Mouse (Mus musculus) spleen, adult 2 months (tissue): ENCODE measurements around the gene Apba2. TPM values are rescaled to one million over a fixed set of nuclear protein-coding genes. Genes with fewer than 3 reads are reported as not detected.

Experiments used
- DNase-seq, 2 experiments: peaks; one replicate each; pipeline versions ENCODE4 v3.0.0 to v3.0.0-alpha.2; 2012 to 2021; ENCODE audit warnings: low spot score in 2 of 2, low read depth in 1 of 2
- H3K27ac ChIP-seq: fragments of 200-500 bp; 2 replicates; pipeline ENCODE4 v1.5.1; 2012; ENCODE audit warnings: low read length, inconsistent platforms; ENCODE audit not compliant: insufficient read depth
- H3K27me3 ChIP-seq: fragments of 200-500 bp; 2 replicates; pipeline ENCODE4 v1.6.1; 2012; ENCODE audit warnings: mild to moderate bottlenecking, moderate library complexity, low read length, inconsistent platforms; ENCODE audit not compliant: control insufficient read depth, insufficient read depth
- H3K36me3 ChIP-seq: fragments of 200-500 bp; 2 replicates; pipeline ENCODE4 v1.6.1; 2012; ENCODE audit warnings: mild to moderate bottlenecking, low read length, inconsistent platforms; ENCODE audit not compliant: control insufficient read depth, insufficient read depth
- H3K4me1 ChIP-seq: fragments of 200-500 bp; 2 replicates; pipeline ENCODE4 v1.6.1; 2011; ENCODE audit warnings: inconsistent platforms; ENCODE audit not compliant: control insufficient read depth, insufficient read depth, insufficient read length
- H3K4me3 ChIP-seq: fragments of 200-500 bp; 2 replicates; pipeline ENCODE4 v1.5.1; 2011; ENCODE audit warnings: mild to moderate bottlenecking, inconsistent platforms; ENCODE audit not compliant: insufficient read depth, insufficient read length; ENCODE audit errors: extremely low read depth
- CTCF ChIP-seq: fragments of 200-500 bp; IDR thresholded peaks from 2 replicates; pipeline ENCODE4 v1.5.1; 2011; ENCODE audit warnings: mild to moderate bottlenecking, inconsistent platforms; ENCODE audit not compliant: insufficient read depth, insufficient read length, insufficient replicate concordance; ENCODE audit errors: extremely low read depth
- POLR2A ChIP-seq: fragments of 200-500 bp; IDR thresholded peaks from 2 replicates; pipeline ENCODE4 v1.6.1; 2011; ENCODE audit warnings: low read depth, low read length, inconsistent platforms
- WGBS: fragments of 180-500 bp; shearing (Covaris S2); methylation state at CpG from one replicate; pipeline ENCODE4 v1.1.7; 2018; 5-methylcytosine and 5-hydroxymethylcytosine counted together
- polyA plus RNA-seq: library from polyadenylated mRNA; depleted of rRNA; stranded (reverse); fragments of >200 nt; gene quantifications from 2 replicates; pipeline ENCODE4 v1.2.3, GENCODE M21; 2012

The Apba2 gene
- polyA plus RNA-seq, 1 experiment: 0.18 TPM

DNA sequence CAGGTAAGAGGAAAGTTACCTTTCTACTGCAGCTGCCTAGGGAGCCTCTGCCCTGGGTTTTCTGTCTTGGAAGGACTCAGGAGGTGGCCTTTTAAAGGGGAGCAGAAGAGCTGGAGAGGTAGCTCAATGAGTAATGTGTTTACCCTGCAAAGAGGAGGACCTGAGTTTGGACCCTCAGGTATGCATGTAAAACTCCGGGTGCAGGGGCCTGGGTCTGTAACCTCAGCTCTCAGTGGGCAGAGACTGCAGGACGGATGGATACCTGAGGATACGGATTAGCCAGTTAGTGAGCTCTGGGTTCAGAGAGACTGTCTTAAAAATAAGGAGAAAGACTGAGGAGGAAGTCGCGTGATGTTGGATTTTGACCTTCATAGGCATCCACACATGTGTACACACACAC, 132.4 kb downstream of the Apba2 start:
- Histone ChIP-seq H3K27ac (no peak overlapping the region), H3K4me1 (no peaks in the 10 kb centered on the region), H3K4me3 (no peak overlapping the region), H3K36me3 (no peaks in the 10 kb centered on the region), H3K27me3 (no peaks in the 10 kb centered on the region)
- 80% methylated on average over 5 of the region's 5 CpGs for WGBS
- no peak for DNase-seq
- no peak for TF ChIP-seq POLR2A
- no peak for TF ChIP-seq CTCF

DNA sequence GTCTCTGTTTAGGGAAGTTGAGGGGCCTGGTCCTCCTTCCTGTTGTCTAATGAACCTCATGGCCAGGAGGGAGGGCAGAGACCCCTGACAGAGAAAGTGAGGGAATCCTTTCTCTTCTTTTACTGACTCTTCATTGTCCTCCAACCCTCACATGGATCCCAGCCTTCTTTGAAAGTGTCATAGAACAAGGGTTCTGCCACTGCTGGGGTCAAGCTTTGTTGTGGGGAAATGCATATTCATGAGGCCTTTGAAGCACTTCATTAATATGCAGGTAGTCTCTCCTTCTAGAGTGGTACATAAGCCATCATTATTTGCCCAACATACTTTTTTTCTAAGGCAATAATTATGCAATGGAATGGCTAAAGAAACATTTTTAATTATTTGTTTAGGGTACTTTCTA, 133.0 kb downstream of the Apba2 start:
- TF ChIP-seq POLR2A (no peak), CTCF (no peak)
- H3K36me3 ChIP-seq: no peaks in the 10 kb centered on the region
- H3K4me1 ChIP-seq: no peaks in the 10 kb centered on the region
- H3K27ac ChIP-seq: no peak overlapping the region
- H3K4me3 ChIP-seq: no peak overlapping the region
- no peaks in the 10 kb centered on the region for H3K27me3 ChIP-seq
- DNase-seq: no peak

DNA sequence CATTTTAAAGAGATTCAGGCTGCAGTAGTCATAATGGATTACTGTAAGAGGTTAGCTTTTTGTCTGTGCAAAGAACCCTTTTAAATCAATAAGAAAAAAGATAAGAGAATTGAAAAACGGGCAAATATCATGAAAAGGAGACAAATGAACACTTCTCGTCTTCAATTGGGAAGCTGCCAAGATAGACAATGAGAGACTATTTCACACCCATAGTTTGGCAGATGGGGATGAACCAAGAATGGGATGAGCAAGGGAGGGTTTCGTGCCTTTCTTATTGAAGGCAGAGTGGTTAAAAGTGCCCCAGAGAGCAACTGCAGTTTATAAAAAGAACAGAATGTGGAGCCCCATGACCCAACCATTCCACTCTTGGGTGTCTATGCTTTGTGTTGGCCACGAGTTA, 137.4 kb downstream of the Apba2 start:
- Histone ChIP-seq H3K4me1 (no peaks in the 10 kb centered on the region), H3K4me3 (no peak overlapping the region), H3K36me3 (no peaks in the 10 kb centered on the region), H3K27ac (no peak overlapping the region), H3K27me3 (no peaks in the 10 kb centered on the region)
- WGBS: 80% methylated on average over 4 of the region's 4 CpGs
- no peak for DNase-seq
- no peak for TF ChIP-seq POLR2A
- no peak for TF ChIP-seq CTCF

DNA sequence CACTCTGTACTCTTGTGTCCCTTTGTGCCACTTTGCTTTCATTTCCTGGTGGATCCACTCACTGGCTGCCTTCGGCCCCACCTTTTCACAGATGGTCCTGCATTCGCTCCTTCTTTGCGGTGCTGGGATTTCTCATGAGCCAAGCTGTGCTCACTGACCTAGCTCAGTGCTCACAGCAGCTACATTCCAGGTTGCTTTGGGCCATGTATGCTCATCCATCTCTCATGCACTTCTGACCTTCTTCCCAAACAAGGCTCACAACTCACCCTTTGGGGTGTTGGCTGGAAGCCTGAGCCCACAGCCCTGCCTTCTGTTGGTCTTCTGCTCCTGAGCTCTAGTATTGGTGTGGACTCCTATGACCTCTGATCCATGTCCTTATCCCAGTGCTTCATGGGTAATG, 139.1 kb downstream of the Apba2 start:
- 94% methylated on average over 3 of the region's 3 CpGs for WGBS
- H3K36me3 ChIP-seq: no peaks in the 10 kb centered on the region

DNA sequence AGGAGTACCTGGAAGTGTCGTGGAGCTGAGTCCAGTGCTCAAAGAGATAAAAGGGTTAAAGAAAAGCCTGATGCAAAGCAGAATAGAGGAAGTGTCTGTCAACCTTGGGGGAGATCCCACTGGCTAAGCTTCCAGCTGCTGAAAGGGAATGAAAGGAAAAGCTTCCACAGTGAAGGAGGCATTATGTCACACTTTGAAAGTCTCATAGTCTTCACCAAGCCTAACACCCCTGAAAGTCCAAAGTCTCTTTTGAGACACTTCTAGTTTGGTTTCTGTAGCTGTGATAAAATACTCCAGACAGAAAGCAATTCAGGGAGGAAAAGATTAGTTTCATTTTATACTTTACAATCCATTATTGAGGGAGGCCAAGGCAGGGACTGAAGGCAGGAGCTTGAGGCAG, 141.4 kb downstream of the Apba2 start:
- TF ChIP-seq CTCF (no peak), POLR2A (no peak)
- Histone ChIP-seq H3K36me3 (no peaks in the 10 kb centered on the region), H3K4me1 (no peaks in the 10 kb centered on the region), H3K4me3 (no peak overlapping the region), H3K27ac (no peak overlapping the region), H3K27me3 (no peaks in the 10 kb centered on the region)
- no peak for DNase-seq
- WGBS: 51% methylated on average over 1 of the region's 1 CpGs

More for the DNA sequence above, 139.1 kb downstream of the Apba2 start:
- Histone ChIP-seq H3K27me3 (no peaks in the 10 kb centered on the region), H3K4me1 (no peaks in the 10 kb centered on the region), H3K27ac (no peak overlapping the region), H3K4me3 (no peak overlapping the region)
- TF ChIP-seq CTCF (no peak), POLR2A (no peak)
- no peak for DNase-seq

DNA sequence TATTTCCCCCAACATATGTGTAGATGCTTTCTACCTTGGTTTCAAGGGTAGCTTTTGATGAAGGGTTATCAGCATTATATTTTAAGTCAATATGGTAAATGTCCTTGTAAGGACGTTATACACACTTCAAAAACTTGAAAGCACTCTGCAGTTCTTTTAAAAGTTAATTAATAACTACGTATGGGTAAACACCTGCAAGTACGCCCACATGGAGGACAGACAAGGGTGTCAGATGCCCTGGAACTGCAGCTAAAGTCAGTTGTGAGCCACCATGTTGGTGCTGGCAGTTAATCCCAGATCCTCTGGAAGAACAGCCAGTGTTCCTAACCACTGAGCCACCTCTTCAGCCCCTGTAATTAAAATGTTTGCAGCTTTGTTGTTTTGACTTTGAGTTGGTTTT, 144.0 kb downstream of the Apba2 start:
- Histone ChIP-seq H3K4me3 (no peak overlapping the region), H3K36me3 (no peaks in the 10 kb centered on the region), H3K4me1 (no peaks in the 10 kb centered on the region), H3K27me3 (no peaks in the 10 kb centered on the region), H3K27ac (no peak overlapping the region)
- DNase-seq: no peak
- TF ChIP-seq POLR2A (no peak), CTCF (no peak)
- 80% methylated on average over 3 of the region's 3 CpGs for WGBS

DNA sequence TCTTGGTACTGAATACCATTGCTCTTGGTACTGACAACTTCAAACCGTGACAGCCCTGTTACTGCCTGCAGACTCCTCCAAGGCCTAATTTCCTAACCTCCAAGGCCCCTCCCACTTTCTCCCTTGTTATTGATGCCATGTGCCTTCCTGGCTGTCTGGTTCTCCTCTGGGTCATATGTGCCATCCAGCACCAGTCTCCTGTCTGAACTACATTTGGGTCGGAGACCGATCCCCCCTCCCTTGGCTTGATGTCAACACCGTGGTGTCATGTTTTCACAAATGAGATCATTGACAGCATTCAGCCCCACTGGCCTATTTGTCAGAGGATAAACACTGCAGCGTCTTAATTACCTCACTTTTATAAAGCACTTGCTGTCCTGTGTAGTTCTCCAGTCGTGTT, 144.5 kb downstream of the Apba2 start:
- Histone ChIP-seq H3K4me3 (no peak overlapping the region), H3K4me1 (no peaks in the 10 kb centered on the region), H3K27me3 (no peaks in the 10 kb centered on the region), H3K27ac (no peak overlapping the region), H3K36me3 (no peaks in the 10 kb centered on the region)
- no peak for TF ChIP-seq POLR2A
- TF ChIP-seq CTCF: no peak
- WGBS: 86% methylated on average over 6 of the region's 6 CpGs
- DNase-seq: no peak

DNA sequence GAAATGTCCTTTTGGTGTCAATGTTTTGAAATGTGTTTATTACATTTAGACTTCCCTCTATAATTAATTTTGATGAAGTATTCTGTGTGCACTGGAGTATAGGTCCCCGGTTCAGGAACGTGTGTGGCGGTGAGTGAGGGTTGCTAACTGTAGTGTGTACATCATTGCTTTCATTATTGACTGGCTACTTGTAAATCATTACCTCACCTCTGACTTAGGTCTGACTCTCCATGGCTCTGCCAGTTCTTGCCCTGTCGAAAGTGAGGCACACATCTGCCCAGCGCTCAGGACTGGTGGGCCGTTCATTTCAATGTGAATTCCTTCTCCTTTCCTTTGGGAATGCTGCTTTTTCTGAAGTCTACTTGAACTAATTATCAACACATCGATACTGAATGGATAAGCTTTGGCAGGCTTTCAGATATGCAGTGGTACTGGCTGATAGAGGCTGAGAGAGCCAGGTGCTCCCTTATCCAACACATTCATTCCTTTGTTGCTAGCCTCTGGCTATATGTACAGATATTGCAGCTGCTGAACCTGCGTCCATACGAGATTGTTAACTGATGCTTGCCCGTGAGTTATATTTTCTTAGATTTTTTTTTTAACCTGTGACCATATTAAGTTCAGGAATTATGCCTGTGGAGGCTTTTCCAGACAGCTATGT, 147.6 kb downstream of the Apba2 start:
- no peaks in the 10 kb centered on the region for H3K27me3 ChIP-seq
- DNase-seq: no peak
- no peak overlapping the region for H3K27ac ChIP-seq
- no peaks in the 10 kb centered on the region for H3K4me1 ChIP-seq
- TF ChIP-seq POLR2A: no peak
- no peak overlapping the region for H3K4me3 ChIP-seq
- H3K36me3 ChIP-seq: no peaks in the 10 kb centered on the region
- 88% methylated on average over 10 of the region's 10 CpGs for WGBS
